Mouse (Mus musculus) retina, postnatal 1 day (tissue): Measurements from ENCODE around the gene Zzef1.

Experiments used
- DNase-seq: peaks from one replicate; pipeline ENCODE4 v3.0.0-alpha.2; 2012

Zzef1 gene

DNA sequence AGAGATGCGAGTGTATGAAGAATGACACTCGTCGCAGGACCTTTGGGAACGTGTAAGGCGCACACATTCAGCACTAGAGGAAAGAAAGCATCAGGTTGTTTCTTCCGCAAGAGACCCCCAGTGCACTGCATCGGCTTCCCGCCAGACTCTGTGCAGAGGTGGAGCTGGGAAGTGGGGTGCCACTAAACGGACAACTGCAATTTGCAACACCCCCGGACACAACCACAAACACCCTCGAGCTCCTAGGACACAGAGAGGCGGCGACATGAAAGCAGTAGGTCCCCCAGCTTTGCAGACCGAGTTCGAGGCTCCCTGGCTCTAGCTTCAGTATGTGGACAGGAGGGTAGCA is 164.7 kb downstream of the Zzef1 start:
- no peak for DNase-seq

DNA sequence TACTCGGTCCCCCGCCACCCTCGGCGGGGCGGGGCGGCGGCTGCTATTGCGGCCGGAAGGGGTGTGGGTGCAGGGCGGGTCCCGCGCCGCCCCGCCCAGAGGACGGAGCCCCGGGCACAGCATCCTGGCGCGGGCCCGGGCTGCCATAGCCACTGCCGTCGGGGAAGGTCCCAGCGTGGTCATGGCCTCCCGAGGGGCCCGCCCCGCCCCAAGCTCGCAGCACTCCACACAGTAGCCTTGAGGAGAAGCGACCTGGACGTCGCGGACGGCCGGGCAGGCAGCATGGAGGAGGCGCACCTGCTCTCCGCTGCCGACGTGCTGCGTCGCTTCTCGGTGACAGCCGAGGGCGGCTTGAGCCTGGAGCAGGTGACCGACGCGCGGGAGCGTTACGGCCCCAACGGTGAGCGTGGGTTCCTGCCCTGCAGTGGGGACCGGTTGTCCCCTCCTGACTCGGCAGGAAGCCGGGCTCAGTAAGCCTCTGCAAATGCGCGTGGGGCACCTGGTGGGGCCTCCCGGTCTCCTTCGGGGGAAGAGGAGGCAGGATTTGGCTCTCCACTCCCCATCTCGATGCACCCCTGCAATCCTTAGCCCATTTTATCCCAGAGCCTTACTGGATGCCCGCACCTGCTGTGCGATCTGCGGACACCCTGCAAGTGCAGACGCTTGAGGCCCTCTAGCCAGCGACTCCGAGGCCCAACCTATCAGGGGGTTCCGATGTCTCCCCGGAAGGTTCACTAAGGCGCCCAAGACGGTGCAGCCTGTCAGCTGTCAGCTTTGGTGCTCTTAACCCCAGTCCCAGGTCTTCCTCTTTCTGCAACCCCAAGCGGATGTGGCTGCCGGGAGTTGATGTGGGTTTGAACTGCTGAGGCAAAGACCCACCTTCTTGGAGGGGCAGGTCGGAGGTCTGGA is 165.3 kb downstream of the Zzef1 start, which contains the start of gene Atp2a3:
TSS of gene Atp2a3 (plus strand) at position 98 of the 909 bp plus-strand sequence.
- DNase-seq = peak; percentile 27

GRCm38 (mm10) chr11:72962378-72962777 is 166.4 kb downstream of the Zzef1 start:
- DNase-seq = no peak

- no peak for DNase-seq
Measured at GRCm38 (mm10) chr11:72963058-72963788, 167.2 kb downstream of the Zzef1 start.

DNA sequence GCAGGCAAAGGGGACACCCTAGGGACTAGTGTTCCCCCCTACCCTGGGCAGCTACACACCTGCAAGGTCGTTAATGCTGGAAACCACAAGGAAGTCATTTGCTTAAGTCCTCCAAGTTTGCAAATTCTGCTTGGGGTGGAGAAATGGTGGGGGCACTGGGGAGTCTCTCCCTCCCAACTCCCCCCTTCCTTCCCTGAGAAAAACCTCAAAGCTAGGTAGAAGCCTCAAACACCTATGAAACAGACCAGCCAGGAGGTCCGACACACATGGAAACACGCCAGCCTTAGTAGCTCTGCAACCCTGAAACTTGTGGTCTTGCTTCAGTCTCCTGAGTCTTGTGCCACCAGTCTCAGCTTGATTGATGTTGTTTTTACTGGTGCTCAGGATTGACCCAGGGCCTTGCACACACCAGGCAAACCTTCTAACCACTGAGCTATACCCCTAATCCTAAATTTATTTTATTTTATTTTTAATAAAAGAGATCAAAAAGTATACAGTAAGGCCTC is 167.8 kb downstream of the Zzef1 start:
- no peak for DNase-seq

GRCm38 (mm10) chr11:72974995-72975503 is 179.0 kb downstream of the Zzef1 start:
- no peak for DNase-seq
